Mouse (Mus musculus) ES-E14 (cell line): Measurements from ENCODE around the gene Wdr83.

Experiments used
- CHD2 ChIP-seq: IDR thresholded peaks from 2 replicates; pipeline ENCODE4 v1.6.1; 2014; ENCODE audit warnings: mild to moderate bottlenecking, low read depth, low read length, inconsistent platforms
- HCFC1 ChIP-seq: IDR thresholded peaks from 2 replicates; pipeline ENCODE4 v1.6.1; 2012; ENCODE audit warnings: low read length, inconsistent platforms, borderline replicate concordance; ENCODE audit not compliant: insufficient read depth
- MAFK ChIP-seq: IDR thresholded peaks from 2 replicates; pipeline ENCODE4 v1.6.1; 2014; ENCODE audit warnings: mild to moderate bottlenecking, low read depth, low read length, inconsistent platforms; ENCODE audit not compliant: insufficient read depth
- ZNF384 ChIP-seq: IDR thresholded peaks from 2 replicates; pipeline ENCODE4 v1.6.1; 2012; ENCODE audit warnings: low read depth, low read length, inconsistent platforms

- TF ChIP-seq ZNF384 = no peak
- TF ChIP-seq MAFK = no peak
- no peak for TF ChIP-seq CHD2
- no peak for TF ChIP-seq HCFC1
These were observed 5.1 kb upstream of the Wdr83 start for GRCm38 (mm10) chr8:85086238-85086637.
